Mouse (Mus musculus): Measurements from ENCODE around the gene Srsf5. TPM values are rescaled to one million over a fixed set of nuclear protein-coding genes. Genes with fewer than 3 reads are reported as not detected.
A peak's percentile ranks its signal among the peaks of the same experiment; 100 is the strongest.
"Not testable (repeated sequence)": the region's sequence is repeated elsewhere in the genome, so short reads cannot be mapped to it uniquely, and the experiment has no call there.

Gene Srsf5
- polyA plus RNA-seq (2012; rRNA removed): 781 and 888 TPM in 2 replicates

DNA sequence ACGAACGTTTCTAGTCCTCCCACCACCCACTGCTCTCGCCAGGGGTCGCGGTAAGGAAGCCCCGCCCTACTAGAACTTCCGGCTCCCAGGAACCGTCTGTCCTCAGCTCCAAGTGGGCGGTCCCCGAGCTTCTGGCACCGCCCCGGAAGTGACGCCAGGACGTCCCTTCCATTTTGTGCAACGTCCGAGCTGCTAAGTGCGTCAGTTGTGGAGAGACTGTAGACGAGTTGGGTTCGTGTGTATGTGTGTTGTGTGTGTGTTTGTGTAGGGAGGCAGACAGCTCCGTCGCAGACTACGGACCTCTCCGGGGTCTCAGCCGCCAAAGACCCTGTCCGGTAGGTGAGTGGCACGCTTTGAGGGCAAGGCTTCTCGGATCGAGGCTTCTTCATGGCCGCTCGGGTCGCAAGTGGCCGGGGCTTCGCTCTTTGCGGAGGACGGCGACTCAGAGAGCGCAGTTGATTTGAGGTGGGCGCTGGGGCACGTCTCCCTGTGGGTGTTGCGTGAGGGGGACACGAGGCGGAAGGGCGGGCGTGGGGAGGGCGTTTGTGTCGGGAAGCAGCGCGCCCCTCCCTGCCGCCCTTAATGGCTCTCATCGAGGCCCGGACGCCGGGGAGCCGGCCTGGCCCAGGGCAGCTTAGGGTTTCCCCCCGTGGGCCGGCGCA lies at the start of gene Srsf5:
Gene Srsf5, plus strand, starts transcription at position 171 of the 662 bp plus-strand sequence.
- peak; percentile 95 to 99 for DNase-seq (ENCODE audit: extremely low spot score in 1 of 2, low spot score in 1 of 2)

DNA sequence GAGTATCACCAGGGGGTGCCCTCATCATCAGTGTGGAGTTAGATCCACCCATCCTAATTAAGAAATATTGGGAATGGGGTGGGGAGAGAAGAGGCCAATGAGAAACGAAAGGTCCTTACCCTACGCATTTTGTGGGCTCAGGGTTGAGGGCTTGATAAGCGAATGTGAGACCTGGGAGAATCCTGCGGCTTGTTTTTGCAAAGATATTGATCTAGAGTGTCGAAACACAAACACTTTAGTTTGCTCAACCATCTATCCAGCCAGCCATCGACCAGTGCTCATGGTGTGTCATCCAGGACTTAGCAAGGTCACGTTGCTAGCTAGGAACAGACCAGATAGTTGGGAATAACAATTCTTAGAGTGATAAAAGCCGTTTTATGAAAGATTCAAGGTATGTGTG lies 35.7 kb upstream of the Srsf5 start:
- DNase-seq (ENCODE audit: extremely low spot score in 1 of 2, low spot score in 1 of 2): no peak

DNA sequence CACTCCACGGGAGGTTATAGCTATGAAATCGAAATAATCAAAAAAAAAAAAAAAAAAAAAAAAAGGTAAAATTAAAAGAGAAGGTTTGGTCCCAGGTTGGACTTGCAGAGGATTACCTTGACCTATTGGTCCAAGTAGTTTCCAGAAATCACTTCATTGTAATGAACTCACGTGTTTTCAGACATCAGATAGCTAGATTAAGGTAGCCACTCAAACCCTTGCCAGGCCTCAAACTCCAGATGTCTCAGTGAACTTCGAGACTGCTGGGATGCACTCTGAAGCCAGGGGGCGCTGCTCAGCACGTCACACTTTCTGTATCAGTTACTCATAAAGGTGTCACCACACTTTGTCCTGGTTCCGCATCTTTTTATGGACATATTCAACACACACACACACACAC lies 27.5 kb upstream of the Srsf5 start:
- no peak for DNase-seq (ENCODE audit: extremely low spot score in 1 of 2, low spot score in 1 of 2)

DNA sequence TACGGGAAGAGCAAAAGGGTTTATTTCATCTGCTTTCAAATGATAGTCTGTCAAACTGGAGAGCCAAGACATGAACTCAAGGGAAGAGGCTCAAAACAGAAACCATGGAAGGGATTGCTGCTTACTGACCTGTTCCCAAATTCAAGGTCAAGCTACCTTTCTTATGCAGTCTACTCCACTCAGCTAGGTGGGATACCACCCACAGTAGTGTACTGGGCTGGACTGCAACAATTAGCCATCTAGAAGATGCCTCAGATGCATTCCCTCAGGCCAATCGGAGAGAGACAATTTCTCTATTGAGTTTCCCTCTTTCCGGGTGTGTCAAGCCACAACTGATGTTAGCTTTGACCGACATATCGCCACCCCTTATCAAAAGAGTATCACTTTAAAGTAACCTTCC lies 24.0 kb upstream of the Srsf5 start:
- DNase-seq (ENCODE audit: extremely low spot score in 1 of 2, low spot score in 1 of 2): no peak

DNA sequence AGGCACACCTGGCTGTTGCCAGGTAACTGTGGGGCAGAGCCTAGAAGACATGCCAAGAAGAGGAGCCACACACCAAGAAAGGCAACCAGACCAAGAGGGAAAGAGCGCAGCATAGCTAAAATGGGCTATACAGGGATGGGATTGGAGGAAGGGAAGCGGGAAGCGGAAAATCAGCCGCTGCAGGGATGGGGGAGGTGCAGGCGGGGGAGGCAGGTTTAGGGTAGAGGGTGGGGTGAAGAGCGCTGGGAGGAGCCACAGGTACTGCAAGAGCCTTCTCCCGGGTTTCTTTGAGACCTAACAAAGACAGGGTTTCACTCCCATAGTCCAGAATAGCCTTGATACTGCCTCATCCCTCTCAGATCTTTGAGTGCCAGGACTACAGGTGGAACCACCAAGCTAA lies 22.4 kb upstream of the Srsf5 start:
- peak in 1 of 2 experiments; percentile 26 for DNase-seq (ENCODE audit: extremely low spot score in 1 of 2, low spot score in 1 of 2)

DNA sequence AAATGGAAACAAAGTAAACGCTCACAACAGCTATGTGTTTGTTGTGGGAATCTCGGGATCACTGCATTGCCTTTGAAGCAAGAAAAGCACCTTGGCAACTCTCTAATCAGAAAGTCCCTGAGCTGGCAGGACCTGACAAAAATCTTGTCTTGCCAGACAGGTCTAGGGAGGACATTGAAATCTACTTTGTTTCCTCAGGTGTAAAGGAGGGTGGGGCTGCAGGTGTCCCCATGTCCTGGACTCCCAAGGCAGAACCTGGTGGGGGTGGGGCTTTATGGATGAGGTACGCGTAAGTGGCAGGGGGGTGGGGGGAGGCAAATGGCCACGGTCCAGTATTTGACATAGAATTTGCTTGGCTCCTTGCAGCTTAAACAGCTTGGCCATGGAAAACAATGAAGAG lies 21.7 kb upstream of the Srsf5 start:
- DNase-seq (ENCODE audit: extremely low spot score in 1 of 2, low spot score in 1 of 2): no peak

DNA sequence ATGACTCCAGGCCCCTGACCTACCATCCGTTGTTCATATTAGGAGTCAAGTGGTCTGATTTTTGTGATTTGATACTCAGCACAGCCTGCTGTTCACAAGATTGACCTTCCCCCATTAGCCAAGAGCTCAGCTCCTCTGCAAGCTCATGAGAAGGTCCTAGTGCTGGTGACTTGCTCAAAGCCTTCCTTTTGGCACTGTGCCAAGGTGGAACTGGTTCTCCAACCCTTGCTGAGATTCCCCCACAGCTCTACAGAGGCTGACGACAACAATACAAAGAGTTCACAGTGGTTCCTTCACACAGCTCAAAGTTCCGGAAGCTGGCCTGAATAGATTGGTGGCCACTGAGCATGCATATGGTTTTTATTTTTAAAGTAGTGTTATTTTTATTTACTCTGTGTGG lies 21.1 kb upstream of the Srsf5 start:
- peak in 1 of 2 experiments; percentile 33 for DNase-seq (ENCODE audit: extremely low spot score in 1 of 2, low spot score in 1 of 2)

DNA sequence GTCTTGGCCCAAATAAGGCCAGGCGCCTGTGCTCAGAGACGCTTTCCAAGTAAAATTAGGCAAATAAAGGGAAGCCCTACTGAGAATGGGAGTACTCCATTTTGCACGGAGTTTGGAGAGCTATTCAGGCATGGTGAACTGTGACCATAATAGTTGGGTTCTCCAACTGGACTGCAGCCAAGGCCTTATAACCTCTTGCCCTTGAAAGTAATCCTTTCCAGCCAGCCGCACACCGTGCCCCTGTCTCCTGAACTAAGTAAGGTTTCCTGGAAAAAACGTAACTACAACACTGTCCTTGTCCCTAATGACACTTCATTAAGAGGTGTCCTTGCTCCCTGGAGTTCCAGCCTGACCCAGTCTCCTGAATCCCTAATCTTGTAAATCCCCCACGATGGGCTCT lies 19.4 kb upstream of the Srsf5 start:
- no peak for DNase-seq (ENCODE audit: extremely low spot score in 1 of 2, low spot score in 1 of 2)

DNA sequence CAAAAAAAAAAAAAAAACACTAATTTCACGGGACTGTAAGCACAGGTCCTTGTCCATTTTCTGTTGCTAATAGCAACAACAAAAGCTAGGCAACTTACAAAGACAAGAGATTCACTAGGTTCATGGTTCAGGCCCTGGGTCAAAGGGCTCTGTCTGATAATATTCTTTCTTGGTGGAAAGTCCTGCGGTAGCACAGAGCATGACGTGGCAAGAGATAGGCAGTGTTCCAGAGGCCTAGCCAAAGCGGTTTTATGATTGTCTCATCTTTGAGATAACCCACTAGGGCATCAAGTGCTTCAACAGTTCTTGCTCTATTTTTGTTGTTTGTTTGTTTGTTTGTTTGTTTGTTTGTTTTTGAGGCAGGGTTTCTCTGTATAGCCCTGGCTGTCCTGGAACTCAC lies 18.8 kb upstream of the Srsf5 start:
- no peak for DNase-seq (ENCODE audit: extremely low spot score in 1 of 2, low spot score in 1 of 2)

DNA sequence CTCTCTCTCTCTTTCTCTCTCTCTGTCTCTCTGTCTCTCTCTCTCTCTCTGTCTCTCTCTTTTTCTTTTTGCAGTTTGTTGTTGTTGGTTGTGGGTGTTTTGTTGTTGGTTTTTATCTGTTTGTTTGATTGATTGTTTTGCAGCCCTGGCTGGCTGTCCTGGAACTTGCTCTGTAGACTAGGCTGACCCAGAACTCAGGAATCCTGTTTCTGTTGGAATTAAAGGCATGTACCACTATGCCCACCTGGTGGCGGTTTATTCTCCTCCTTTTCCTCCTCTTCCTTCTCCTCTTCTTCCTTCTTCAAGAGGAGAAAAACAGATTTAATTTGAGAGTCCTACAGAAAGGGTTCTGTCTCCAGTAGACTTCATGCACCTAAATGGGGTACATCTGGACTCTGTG lies 17.8 kb upstream of the Srsf5 start:
- DNase-seq (ENCODE audit: extremely low spot score in 1 of 2, low spot score in 1 of 2): no peak

DNA sequence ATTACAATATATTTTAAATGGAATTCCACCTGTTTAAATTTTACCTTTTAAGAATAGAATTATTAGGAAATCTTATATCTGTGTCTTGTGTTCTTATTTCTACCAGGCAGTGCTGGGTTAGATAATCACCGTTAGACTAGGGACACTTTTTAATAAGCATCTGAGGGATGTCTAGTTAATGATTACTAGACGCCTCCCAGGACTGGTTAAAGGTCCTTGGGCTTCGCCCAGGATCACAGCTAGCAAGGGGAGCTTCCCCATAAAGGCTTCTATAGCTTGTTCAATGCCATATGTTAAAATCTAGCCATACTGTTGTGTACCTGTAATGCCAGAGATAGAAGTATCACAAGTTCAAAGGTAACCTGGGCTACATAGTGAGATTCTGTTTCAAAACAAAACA lies 16.4 kb upstream of the Srsf5 start:
- no peak for DNase-seq (ENCODE audit: extremely low spot score in 1 of 2, low spot score in 1 of 2)

DNA sequence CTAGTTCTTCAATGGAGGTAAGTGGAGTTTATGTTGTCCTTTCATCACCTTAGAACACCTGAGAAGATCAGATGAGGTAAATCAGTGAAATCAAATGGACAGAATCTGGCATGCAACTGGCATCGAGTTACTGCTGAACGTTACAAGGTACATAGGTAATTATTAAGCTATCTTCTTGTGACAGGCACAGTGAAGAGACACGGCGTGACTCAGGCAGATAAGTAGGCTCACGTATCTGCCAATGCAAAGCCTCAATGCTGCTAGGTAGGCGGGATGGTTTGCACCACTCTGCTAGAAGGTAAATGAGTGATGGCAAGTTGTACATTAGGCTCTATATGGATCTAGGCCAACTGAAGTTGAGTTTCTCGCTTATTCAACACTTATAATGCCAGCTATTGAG lies 15.2 kb upstream of the Srsf5 start:
- no peak for DNase-seq (ENCODE audit: extremely low spot score in 1 of 2, low spot score in 1 of 2)

DNA sequence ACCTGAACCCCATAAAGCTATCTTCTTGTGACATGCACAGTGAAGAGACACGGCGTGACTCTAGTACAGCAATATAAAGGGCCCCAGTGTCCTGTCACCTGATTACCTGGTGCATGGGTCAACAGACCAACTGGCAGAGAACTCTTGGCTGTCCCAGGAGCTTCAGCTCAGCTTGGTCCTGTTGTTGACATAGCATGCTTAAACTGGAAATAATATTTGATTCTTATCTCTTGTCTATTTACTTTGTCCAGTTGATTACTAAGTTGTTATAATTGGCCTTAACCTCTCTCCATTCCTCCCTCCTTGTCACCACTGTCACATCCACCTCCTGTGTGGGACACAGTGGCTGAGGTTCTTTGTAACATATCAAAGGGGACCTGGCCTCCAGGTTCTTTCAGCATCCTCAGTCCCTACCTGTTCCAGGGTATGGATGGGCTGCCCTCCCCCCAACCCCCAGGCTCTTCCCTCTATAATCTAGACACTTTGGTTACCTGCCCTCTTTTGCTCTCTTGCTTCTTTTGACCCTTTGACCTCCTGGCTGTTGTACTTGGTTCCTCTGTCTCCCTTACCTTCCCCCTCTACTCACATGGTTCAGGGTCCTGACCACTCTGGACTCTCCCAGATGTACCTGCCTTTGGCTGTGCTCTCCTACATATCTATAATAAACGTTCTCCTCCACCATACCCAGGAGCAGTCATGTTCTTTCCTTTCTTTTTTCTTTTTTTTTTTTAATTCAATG lies 13.7 kb upstream of the Srsf5 start:
- no peak for DNase-seq (ENCODE audit: extremely low spot score in 1 of 2, low spot score in 1 of 2)

DNA sequence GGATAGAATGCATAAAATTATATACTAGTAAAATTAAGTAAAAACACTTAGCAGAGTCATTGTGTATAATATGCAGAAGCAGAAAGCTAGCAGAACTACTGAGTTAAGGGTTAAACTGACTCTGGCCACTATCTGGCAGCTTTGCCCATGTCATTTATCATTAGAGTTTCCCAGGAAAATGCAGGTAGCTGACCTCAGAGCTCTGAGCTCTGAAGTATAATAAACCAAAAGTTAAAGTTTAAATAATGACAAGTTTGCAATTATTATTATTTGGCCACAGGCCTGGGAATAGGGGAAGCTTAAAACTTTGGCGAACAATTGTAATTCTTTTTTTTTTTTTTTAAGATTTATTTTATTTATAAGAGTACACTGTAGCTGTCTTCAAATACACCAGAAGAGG lies 12.4 kb upstream of the Srsf5 start:
- DNase-seq (ENCODE audit: extremely low spot score in 1 of 2, low spot score in 1 of 2): no peak

DNA sequence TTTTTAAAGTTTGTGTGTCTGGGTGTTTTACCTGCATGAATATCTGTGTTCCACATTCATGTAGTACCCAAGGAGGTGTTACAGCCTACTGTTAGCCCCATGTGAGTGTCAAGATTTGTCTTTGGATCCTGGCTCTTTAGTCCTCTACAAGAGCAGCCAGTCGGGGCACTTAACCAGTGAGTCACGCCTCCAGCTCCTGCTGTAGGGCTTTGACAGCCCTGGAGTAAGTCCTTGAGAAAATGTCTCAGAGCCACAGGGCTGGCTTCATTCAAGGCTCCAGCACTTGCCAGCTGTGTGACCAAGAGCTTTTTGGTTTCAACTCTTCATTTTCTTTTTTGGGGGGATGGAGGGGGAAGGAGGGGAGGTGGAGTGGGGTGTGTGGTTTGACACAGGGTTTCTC lies 8.6 kb upstream of the Srsf5 start:
- DNase-seq (ENCODE audit: extremely low spot score in 1 of 2, low spot score in 1 of 2): no peak

DNA sequence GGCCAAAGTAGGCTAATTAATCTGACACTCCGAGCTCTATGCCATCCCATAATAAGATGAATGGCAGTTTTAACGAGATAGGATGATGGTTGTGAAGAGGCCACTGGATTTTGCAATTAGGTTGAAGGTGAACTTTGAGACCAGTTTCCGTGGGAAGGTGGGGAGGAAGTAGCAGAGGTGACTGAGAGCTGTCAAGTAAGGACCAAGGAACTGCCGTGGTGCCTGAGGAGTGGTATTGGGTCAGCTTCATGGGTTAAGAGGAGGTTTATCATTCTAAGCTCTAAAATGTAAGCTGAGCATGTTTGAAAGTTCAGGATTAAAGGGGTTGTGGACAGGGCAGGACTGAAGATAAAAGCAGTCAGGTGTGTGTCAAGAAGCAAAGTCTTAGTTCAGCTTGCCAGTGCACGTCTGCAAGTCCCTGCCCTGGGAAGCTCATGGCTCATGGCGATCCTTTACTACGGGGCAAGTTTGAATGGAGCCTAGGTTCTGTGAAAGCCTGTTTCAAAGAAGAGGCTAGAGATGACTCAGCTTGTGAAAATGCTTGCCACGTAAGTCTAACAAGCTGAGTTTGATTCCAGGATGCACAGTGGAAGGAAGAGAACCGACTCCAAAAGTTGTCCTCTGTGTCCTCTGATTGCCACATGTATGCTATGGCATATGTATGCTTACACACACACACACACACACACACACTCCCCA lies 7.8 kb upstream of the Srsf5 start:
- DNase-seq (ENCODE audit: extremely low spot score in 1 of 2, low spot score in 1 of 2): no peak

DNA sequence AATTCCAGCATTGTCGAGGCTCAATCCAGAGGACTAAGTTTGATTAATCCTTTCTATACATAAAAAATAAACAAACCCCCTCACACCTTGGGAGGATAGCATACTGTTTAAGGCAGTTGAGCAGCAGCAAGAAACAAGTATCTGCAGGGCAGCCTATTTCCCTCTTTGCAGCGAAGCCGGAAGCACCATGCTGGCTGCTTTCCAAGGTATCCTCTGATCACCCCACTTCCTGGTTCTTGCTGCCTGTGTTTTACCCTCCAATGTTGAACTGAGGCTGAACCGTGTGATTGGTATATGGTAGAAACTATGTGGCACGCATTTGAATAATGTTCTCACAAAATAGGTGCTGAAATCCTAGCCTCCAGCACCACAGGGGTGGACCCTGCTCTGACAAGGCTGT lies 6.7 kb upstream of the Srsf5 start:
- DNase-seq (ENCODE audit: extremely low spot score in 1 of 2, low spot score in 1 of 2): peak in 1 of 2 experiments; percentile 43

DNA sequence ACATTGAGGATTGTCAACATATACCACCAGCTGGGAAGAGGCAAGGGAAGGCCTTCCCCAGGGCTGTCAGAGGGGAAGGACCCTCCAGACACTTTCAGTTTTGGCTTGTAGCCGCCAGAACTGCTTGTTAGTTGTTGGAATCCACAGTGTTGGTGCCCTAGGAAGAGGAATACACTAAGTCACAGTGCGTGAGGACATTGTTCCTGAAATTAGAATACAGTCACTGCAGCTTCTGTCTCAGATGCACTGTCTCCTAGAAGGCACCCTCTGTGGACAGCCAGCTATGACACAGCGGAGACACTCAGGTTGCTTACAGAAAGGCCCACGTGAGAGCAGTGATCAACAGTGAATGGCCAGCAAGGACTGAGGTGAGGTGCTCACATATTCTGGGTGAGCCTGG lies 6.1 kb upstream of the Srsf5 start:
- no peak for DNase-seq (ENCODE audit: extremely low spot score in 1 of 2, low spot score in 1 of 2)

DNA sequence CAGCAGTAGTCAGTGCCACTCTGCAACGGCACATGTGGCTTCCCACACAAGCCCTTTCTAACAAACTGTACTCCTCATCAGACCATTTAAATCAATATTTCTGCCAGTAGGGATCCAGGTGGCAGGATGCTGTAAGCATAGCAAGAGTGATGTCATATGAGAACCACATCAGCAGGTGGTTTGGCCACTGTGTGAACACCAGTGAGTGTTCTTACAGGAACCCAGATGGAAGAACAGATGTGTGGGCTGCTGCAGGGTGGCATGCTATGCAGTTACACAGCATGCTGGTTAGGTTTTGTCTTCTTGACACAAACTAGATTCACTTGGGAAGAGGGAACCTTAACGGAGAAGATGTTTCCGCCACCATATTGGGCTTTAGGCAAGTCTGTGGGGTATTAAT lies 3.4 kb upstream of the Srsf5 start:
- no peak for DNase-seq (ENCODE audit: extremely low spot score in 1 of 2, low spot score in 1 of 2)

DNA sequence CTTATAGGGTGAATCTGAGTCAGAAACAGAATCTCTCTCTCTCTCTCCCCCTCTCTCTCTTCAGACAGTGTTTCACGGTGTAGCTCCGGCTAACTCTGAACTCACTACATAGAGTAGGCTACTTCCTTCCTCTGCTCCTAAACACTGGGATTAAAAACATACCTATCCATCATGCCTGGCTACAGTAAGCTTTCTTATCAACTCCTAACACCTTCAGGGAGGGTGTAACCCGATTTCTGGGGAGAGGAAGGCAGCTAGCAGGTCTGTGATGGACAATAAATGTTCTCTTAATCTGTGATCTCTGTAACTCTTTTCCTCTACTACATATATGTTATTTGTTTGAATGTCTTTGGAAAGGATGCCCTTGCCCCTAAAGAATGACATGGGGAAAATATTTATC lies 1.9 kb upstream of the Srsf5 start:
- no peak for DNase-seq (ENCODE audit: extremely low spot score in 1 of 2, low spot score in 1 of 2)

DNA sequence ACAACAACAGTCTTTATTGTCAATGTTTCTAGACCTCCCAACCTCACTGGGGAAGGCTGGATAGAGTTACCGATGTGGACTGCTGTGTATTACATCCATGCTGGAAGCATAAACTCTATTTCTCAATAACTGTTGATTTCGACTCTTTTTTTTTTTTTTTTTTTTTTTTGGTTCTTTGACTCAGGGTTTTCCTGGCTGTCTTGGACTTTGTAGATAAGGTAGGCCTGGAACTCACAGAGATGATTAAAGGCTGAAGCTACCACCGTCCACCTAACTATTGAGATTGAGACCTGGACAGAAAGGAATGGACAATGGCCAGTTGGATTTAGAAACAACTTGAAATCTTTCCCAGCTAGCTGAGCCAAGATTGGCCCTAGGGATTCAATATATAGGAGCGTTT lies 1.1 kb upstream of the Srsf5 start:
- DNase-seq (ENCODE audit: extremely low spot score in 1 of 2, low spot score in 1 of 2): no peak

DNA sequence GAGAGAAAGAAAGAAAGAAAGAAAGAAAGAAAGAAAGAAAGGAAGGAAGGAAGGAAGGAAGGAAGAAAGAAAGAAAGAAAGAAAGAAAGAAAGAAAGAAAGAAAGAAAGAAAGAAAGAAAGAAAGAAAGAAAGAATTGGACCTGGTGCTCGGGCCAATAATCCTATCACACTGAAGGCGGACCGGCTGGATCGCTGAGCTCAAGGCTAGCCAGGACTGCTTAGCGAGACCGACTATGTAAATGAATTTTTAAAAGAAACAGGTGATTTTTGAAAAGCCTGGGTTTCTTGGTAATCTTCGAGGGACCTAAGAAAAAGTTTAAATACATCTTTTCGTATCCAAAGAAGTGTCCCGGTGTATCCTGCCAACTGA lies 356 bp upstream of the Srsf5 start:
- DNase-seq (ENCODE audit: extremely low spot score in 1 of 2, low spot score in 1 of 2): not testable (repeated sequence)

All from frontal cortex, adult 2 months (tissue).